Mouse (Mus musculus) E14TG2a.4 (cell line): ENCODE measurements around the gene Mcpt4.
A peak's percentile ranks its signal among the peaks of the same experiment; 100 is the strongest.
"Not testable (repeated sequence)": the region's sequence is repeated elsewhere in the genome, so short reads cannot be mapped to it uniquely, and the experiment has no call there.

ENCODE experiments used
- H3K27me3 ChIP-seq: 2 replicates; pipeline ENCODE4 v1.6.1; 2014; ENCODE audit warnings: low read length, control low read depth; ENCODE audit not compliant: insufficient read depth
- H3K36me3 ChIP-seq: 2 replicates; pipeline ENCODE4 v1.6.1; 2014; ENCODE audit warnings: low read length, control low read depth; ENCODE audit not compliant: insufficient read depth
- H3K4me1 ChIP-seq: replicated peaks from 2 replicates; pipeline ENCODE4 v1.6.1; 2014; ENCODE audit warnings: low read depth, low read length, control low read depth
- H3K4me3 ChIP-seq: replicated peaks from 2 replicates; pipeline ENCODE4 v1.5.1; 2014; ENCODE audit warnings: mild to moderate bottlenecking, low read length
- H3K9me3 ChIP-seq: 2 replicates; pipeline ENCODE4 v1.6.1; 2014; ENCODE audit warnings: low read length, control low read depth
- CTCF ChIP-seq: conservative IDR thresholded peaks from 2 replicates; pipeline ENCODE4 v1.5.1; 2014; ENCODE audit warnings: low read length
- NANOG ChIP-seq: IDR thresholded peaks from 2 replicates; pipeline ENCODE4 v1.6.1; 2014; ENCODE audit warnings: borderline replicate concordance, low read length, mixed read lengths
- POU5F1 ChIP-seq: IDR thresholded peaks from 2 replicates; pipeline ENCODE4 v1.6.1; 2014; ENCODE audit warnings: low read length, borderline replicate concordance

Gene Mcpt4

GRCm38 (mm10) chr14:56062213-56062612 is at the start of gene Mcpt4:
Gene Mcpt4 (minus strand): TSS chr14:56062313.
- H3K9me3 ChIP-seq, H3K27me3 ChIP-seq, H3K36me3 ChIP-seq, H3K4me3 ChIP-seq, H3K4me1 ChIP-seq: not testable (repeated sequence)

GRCm38 (mm10) chr14:56105447-56106180 is 43.5 kb upstream of the Mcpt4 start:
- Histone ChIP-seq H3K4me3 (no peak overlapping the region), H3K9me3 (no peaks in the 10 kb centered on the region), H3K36me3 (no peaks in the 10 kb centered on the region), H3K27me3 (0 out of 2 replicates have a peak, but pooled peaks cover 3% of the 10 kb centered on the region), H3K4me1 (peaks cover 6% of the 10 kb centered on the region; the same call in 1 of the 2 replicates)
- TF ChIP-seq POU5F1: no peak
- no peak for TF ChIP-seq CTCF
- no peak for TF ChIP-seq NANOG

GRCm38 (mm10) chr14:56105016-56105415 is 42.9 kb upstream of the Mcpt4 start:
- TF ChIP-seq CTCF (no peak), NANOG (no peak), POU5F1 (no peak)
- Histone ChIP-seq H3K9me3 (no peaks in the 10 kb centered on the region), H3K36me3 (no peaks in the 10 kb centered on the region), H3K4me1 (peaks cover 10% of the 10 kb centered on the region; the same call in 1 of the 2 replicates), H3K4me3 (no peak overlapping the region), H3K27me3 (0 out of 2 replicates have a peak, but pooled peaks cover 3% of the 10 kb centered on the region)

DNA sequence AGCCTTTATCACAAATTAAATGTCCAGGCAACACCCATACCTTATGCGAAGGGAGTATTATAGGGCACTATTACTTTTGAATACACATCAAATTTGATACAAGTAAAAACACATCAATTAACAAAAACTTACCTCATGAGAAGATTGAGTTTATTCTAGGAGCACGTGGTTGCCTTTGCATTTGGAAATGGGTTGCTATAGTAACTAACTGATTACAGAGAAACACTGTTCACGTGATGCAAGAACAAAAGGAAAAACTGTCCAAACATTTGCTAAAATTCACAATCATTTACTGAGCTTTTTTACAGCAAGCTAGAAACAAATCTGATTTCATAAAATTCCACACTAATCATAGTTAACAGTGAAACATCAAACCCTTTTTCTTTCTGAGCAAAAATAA is 41.3 kb upstream of the Mcpt4 start:
- Histone ChIP-seq H3K27me3 (0 out of 2 replicates have a peak, but pooled peaks cover 3% of the 10 kb centered on the region), H3K4me1 (peaks cover 10% of the 10 kb centered on the region; the same call in 1 of the 2 replicates), H3K9me3 (no peaks in the 10 kb centered on the region), H3K36me3 (no peaks in the 10 kb centered on the region), H3K4me3 (no peak overlapping the region)
- no peak for TF ChIP-seq NANOG
- TF ChIP-seq POU5F1: no peak
- TF ChIP-seq CTCF: no peak

DNA sequence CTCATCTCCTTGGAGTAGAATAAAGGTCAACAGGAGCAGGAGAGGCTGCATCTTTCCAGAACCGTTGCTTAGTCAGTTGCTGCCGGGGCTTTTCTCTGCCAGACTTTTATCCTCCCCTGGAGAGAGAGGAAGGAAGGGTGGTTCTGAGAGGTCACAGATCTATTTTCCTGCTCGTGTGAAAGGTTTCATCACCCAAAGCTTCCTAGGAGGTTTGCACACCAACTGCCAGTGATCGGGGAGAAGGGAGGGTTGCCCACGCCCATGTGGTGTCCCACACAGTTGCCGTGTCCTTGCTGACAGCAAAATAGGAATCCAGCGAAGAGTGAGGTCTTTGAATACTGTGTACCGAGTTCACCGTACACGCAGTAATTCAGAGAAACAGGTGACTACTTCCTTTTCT is 40.3 kb upstream of the Mcpt4 start, which contains the start of gene Ctsg:
Ctsg (minus strand) TSS at position 189 of the 400 bp plus-strand sequence.
- H3K4me3 ChIP-seq: no peak within 1 kb of the TSS
- no peak for TF ChIP-seq POU5F1
- TF ChIP-seq NANOG: no peak
- no peak for TF ChIP-seq CTCF
- H3K36me3 ChIP-seq: no peaks in the 10 kb centered on the region
- H3K9me3 ChIP-seq: no peaks in the 10 kb centered on the region
- H3K4me1 ChIP-seq: peaks cover 10% of the 10 kb centered on the region; the same call in 1 of the 2 replicates
- H3K27me3 ChIP-seq: 0 out of 2 replicates have a peak, but pooled peaks cover 3% of the 10 kb centered on the region

DNA sequence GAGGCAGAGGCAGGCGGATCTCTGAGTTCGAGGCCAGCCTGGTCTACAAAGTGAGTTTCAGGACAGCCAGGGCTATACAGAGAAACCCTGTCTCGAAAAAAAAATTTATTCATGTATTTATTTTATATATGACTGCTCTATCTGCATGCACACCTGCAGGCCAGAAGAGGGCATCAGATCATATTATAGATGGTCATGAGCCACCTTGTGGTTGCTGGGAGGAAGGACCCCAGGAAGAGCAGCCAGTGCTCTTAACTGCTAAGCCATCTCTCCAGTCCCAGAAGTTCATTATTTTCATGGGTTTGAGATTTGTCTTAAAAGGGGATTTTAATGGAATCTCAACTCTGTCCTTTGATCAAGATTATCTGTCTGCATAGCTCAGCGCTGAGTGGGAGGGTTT is 36.8 kb upstream of the Mcpt4 start:
- Histone ChIP-seq H3K36me3 (no peaks in the 10 kb centered on the region), H3K27me3 (0 out of 2 replicates have a peak, but pooled peaks cover 3% of the 10 kb centered on the region), H3K9me3 (no peaks in the 10 kb centered on the region), H3K4me3 (no peak overlapping the region), H3K4me1 (peaks cover 10% of the 10 kb centered on the region; the same call in 1 of the 2 replicates)
- TF ChIP-seq CTCF (peak; percentile 58), POU5F1 (no peak)

DNA sequence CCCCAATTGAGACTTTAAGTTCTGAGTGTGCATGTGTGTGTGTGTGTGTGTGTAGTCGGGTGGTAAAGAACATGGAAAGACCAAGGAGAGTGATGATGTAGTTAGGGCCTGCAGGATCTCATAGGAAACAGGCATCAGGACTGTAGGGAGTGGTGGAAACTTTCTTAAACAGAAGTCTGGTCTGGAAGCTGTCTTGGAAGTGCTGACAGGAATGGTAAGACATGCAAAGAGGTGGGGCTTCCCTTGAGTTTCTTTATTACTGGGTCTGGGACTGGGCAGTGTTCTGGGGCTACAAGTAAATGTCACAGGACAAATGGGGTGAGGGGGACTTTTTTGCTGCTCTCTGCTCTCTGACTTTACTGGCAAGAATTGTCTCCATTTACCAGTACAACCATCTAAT is 35.5 kb upstream of the Mcpt4 start:
- H3K4me3 ChIP-seq: no peak overlapping the region
- no peaks in the 10 kb centered on the region for H3K36me3 ChIP-seq
- H3K27me3 ChIP-seq: 0 out of 2 replicates have a peak, but pooled peaks cover 3% of the 10 kb centered on the region
- H3K9me3 ChIP-seq: no peaks in the 10 kb centered on the region
- peaks cover 10% of the 10 kb centered on the region; the same call in 1 of the 2 replicates for H3K4me1 ChIP-seq
- no peak for TF ChIP-seq NANOG

DNA sequence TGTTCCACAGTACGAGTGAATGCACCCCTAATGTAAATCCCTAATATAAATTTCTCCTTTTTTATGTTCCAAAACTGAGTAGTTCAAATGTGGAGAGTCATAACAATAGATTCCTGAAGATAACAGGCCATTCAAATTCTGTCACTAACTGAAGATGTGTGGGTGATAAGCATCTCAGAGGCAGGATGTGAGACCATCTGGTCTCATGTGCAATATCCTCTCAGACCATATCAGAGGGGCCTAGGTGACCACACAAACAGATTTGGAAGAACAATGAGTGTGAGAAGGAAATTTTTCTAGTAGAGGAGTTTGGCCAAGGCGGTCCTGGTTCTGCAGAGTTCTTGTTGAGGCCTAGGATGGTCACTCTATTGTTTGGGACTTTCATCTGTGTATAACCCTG is 31.2 kb upstream of the Mcpt4 start:
- Histone ChIP-seq H3K4me1 (no peaks in the 10 kb centered on the region), H3K4me3 (no peak overlapping the region), H3K36me3 (no peaks in the 10 kb centered on the region), H3K27me3 (no peaks in the 10 kb centered on the region), H3K9me3 (no peaks in the 10 kb centered on the region)
- no peak for TF ChIP-seq CTCF
- no peak for TF ChIP-seq POU5F1
- TF ChIP-seq NANOG: no peak

GRCm38 (mm10) chr14:56086711-56087110 is 24.6 kb upstream of the Mcpt4 start:
- H3K27me3 ChIP-seq: no peaks in the 10 kb centered on the region
- H3K4me1 ChIP-seq: no peaks in the 10 kb centered on the region
- H3K4me3 ChIP-seq: no peak overlapping the region
- H3K9me3 ChIP-seq: no peaks in the 10 kb centered on the region
- TF ChIP-seq CTCF (no peak), NANOG (no peak), POU5F1 (no peak)
- no peaks in the 10 kb centered on the region for H3K36me3 ChIP-seq
